Mouse (Mus musculus): ENCODE data around the gene Samsn1. TPM values are rescaled to one million over a fixed set of nuclear protein-coding genes. Genes with fewer than 3 reads are reported as not detected.

Gene Samsn1
- polyA plus RNA-seq, 1 experiment from 2014 or later = 0.75 TPM

- no peaks in the 10 kb centered on the region for H3K27me3 ChIP-seq (ENCODE audit: insufficient read depth, poor library complexity, severe bottlenecking)
- H3K9me3 ChIP-seq = no peaks in the 10 kb centered on the region
- WGBS = 92% methylated on average over 1 of the region's 1 CpGs
- no peaks in the 10 kb centered on the region for H3K36me3 ChIP-seq
- no peaks in the 10 kb centered on the region for H3K4me1 ChIP-seq (replicated peaks)
- no peak overlapping the region for H3K4me3 ChIP-seq
- H3K27ac ChIP-seq = no peak overlapping the region
- DNase-seq (ENCODE audit: low spot score) = no peak
Measured at GRCm38 (mm10) chr16:75990173-75990572, 31.9 kb downstream of the Samsn1 start.

- no peaks in the 10 kb centered on the region for H3K27me3 ChIP-seq (ENCODE audit: insufficient read depth, poor library complexity, severe bottlenecking)
- H3K4me3 ChIP-seq = no peak overlapping the region
- H3K36me3 ChIP-seq = no peaks in the 10 kb centered on the region
- no peaks in the 10 kb centered on the region for H3K4me1 ChIP-seq (replicated peaks)
- no peaks in the 10 kb centered on the region for H3K9me3 ChIP-seq
- WGBS = 83% methylated on average over 1 of the region's 1 CpGs
- no peak overlapping the region for H3K27ac ChIP-seq
- no peak for DNase-seq (ENCODE audit: low spot score)
Measured at GRCm38 (mm10) chr16:75983831-75984230, 38.2 kb downstream of the Samsn1 start.

DNA sequence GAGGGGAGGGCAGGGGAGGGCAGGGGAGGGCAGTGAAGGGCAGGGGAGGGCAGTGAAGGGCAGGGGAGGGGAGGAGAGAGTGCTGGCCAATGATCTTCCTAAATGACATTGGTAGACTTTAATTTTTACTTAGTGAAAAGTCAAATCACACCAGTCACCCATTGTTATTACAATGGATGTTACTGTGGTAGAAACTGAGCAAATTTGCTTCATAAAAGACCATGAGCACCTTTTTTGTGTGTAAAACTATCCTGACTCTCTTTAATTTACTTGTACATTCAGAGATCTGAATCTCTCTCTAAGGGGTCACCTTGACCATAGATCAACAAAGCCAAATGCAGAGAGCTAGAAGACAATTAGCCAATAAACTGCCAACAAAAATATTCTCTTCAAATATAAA lies 42.7 kb downstream of the Samsn1 start:
- Histone ChIP-seq H3K36me3 (no peaks in the 10 kb centered on the region), H3K4me3 (no peak overlapping the region), H3K4me1 (replicated peaks) (no peaks in the 10 kb centered on the region), H3K27ac (no peak overlapping the region), H3K9me3 (no peaks in the 10 kb centered on the region), H3K27me3 (ENCODE audit: insufficient read depth, poor library complexity, severe bottlenecking) (no peaks in the 10 kb centered on the region)
- no peak for DNase-seq (ENCODE audit: low spot score)

GRCm38 (mm10) chr16:75977798-75978197 lies 44.3 kb downstream of the Samsn1 start:
- Histone ChIP-seq H3K4me3 (no peak overlapping the region), H3K27ac (no peak overlapping the region), H3K27me3 (ENCODE audit: insufficient read depth, poor library complexity, severe bottlenecking) (no peaks in the 10 kb centered on the region), H3K9me3 (no peaks in the 10 kb centered on the region), H3K4me1 (replicated peaks) (no peaks in the 10 kb centered on the region), H3K36me3 (no peaks in the 10 kb centered on the region)
- 88% methylated on average over 5 of the region's 5 CpGs for WGBS
- DNase-seq (ENCODE audit: low spot score) = no peak

DNA sequence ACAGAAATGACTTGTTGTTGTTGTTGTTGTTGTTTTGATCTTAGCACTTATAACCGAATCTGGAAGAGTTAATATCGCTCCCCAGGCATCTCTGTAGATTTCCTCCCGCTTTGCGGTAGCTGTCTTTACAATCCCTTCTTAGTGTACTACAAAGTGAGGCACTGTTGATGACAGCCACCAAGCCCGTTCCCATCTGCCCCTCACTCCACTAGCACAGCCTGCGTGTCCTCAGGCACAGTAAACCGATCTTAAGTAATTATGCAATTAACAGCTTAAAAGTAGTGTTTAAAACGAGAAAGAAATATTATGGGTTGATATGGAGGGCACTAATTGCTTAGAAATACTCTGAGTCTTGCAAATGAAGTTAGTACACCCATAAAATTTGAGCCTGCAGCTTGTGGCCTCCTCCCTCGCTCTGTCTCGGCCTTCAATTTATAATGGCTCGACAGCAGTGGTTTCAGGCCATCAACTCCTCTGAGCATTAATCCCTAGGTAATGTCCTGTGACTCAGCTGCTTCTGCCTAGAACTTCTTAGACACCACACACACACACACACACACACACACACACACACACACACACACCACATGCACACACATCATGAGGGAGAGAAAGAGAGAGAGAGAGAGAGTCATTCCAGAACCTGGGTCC lies 46.3 kb downstream of the Samsn1 start:
- no peaks in the 10 kb centered on the region for H3K9me3 ChIP-seq
- no peaks in the 10 kb centered on the region for H3K36me3 ChIP-seq
- WGBS = 85% methylated on average over 11 of the region's 11 CpGs

DNA sequence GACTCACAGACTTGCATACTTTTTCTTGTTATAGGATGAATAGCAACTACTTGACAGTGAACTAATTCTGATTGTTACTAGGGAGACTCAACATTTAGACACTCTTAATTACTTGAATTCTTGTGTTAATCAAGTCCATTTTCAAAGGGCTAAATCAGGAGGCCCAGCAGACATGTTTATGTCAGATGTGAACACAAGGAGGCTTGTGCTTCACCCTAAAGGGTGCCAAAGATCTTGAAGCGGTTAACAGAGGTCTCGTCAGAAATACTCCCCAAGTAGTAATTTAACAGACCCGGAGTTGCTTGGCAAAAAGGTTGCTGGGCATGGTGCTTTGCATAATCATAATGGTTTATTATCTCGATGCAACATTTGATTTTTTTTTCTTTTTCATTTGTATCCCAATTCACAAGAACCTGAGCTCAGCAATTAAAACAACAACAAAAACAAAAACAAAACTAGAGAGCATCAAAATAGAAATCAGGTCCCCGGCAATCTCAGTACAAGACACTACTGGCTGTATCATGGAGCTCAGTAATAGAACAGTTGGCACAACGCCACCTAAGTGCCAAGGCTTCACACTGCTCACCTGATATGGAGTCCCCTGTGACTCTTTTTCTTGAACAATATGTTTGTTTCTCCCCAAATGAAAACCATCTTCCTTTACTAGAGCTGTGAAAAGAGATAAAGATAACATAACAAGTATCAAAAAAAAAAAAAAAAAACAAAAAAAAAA lies 51.6 kb downstream of the Samsn1 start:
- Histone ChIP-seq H3K36me3 (no peaks in the 10 kb centered on the region), H3K9me3 (no peaks in the 10 kb centered on the region), H3K27me3 (ENCODE audit: insufficient read depth, poor library complexity, severe bottlenecking) (no peaks in the 10 kb centered on the region), H3K27ac (no peak overlapping the region), H3K4me1 (replicated peaks) (no peaks in the 10 kb centered on the region), H3K4me3 (no peak overlapping the region)
- no peak for DNase-seq (ENCODE audit: low spot score)
- 86% methylated on average over 6 of the region's 6 CpGs for WGBS

More for the DNA sequence above, 46.3 kb downstream of the Samsn1 start:
- Histone ChIP-seq H3K27ac (no peak overlapping the region), H3K4me3 (no peak overlapping the region), H3K4me1 (replicated peaks) (no peaks in the 10 kb centered on the region), H3K27me3 (ENCODE audit: insufficient read depth, poor library complexity, severe bottlenecking) (no peaks in the 10 kb centered on the region)
- DNase-seq (ENCODE audit: low spot score) = no peak

- no peak overlapping the region for H3K4me3 ChIP-seq
- DNase-seq (ENCODE audit: low spot score) = no peak
- H3K27ac ChIP-seq = no peak overlapping the region
- H3K27me3 ChIP-seq (ENCODE audit: insufficient read depth, poor library complexity, severe bottlenecking) = no peaks in the 10 kb centered on the region
- H3K4me1 ChIP-seq (replicated peaks) = no peaks in the 10 kb centered on the region
- no peaks in the 10 kb centered on the region for H3K36me3 ChIP-seq
- 76% methylated on average over 8 of the region's 8 CpGs for WGBS
- H3K9me3 ChIP-seq = no peaks in the 10 kb centered on the region
Measured at GRCm38 (mm10) chr16:75962021-75962420, 60.1 kb downstream of the Samsn1 start.

DNA sequence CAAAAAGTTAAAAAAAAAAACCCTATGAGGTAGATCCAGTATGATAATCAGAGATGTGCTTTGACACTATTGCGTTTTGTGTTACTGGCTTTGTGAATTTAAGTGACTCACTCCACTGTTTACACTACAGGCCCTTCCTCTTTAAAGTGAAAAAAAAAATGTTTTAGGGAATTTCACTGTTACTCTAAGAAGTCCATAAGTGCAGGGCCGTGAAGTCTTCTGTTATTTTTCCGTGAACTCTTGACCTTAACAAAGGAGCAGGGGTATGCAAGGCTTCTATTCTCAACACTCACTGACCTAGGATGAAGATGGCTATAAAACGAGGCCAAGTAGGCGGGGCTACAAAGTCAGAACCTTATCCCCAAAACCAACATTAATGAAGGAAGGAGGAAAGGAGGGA lies 60.6 kb downstream of the Samsn1 start:
- Histone ChIP-seq H3K27ac (no peak overlapping the region), H3K9me3 (no peaks in the 10 kb centered on the region), H3K4me1 (replicated peaks) (no peaks in the 10 kb centered on the region), H3K36me3 (no peaks in the 10 kb centered on the region), H3K27me3 (ENCODE audit: insufficient read depth, poor library complexity, severe bottlenecking) (no peaks in the 10 kb centered on the region), H3K4me3 (no peak overlapping the region)
- DNase-seq (ENCODE audit: low spot score) = no peak
- 61% methylated on average over 5 of the region's 5 CpGs for WGBS

- no peak for DNase-seq (ENCODE audit: low spot score)
- Histone ChIP-seq H3K27me3 (ENCODE audit: insufficient read depth, poor library complexity, severe bottlenecking) (no peaks in the 10 kb centered on the region), H3K4me1 (replicated peaks) (no peaks in the 10 kb centered on the region), H3K36me3 (no peaks in the 10 kb centered on the region), H3K9me3 (no peaks in the 10 kb centered on the region), H3K27ac (no peak overlapping the region), H3K4me3 (no peak overlapping the region)
- WGBS = 93% methylated on average over 7 of the region's 7 CpGs
Measured at GRCm38 (mm10) chr16:75961036-75961435, 61.0 kb downstream of the Samsn1 start.

DNA sequence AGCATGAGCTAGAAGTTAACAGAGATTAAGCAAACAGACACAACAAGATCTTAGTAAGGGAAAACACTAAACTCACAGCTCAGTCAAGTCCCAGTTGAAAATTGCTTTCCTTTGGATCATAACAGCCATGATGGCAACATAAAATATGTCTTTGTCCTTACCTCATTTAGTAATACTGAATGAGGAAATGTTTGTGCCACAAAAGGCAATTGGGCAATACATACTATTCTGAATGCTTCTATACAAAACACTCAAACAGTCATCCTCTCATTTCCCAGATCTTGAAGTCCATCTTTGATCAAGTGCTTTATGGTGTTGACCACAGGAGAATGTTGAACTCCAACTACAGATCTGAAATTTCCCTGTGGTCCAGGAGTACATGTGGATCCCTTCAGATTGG lies 88.7 kb downstream of the Samsn1 start:
- no peaks in the 10 kb centered on the region for H3K4me1 ChIP-seq (replicated peaks)
- H3K36me3 ChIP-seq = no peaks in the 10 kb centered on the region
- H3K27me3 ChIP-seq (ENCODE audit: insufficient read depth, poor library complexity, severe bottlenecking) = no peaks in the 10 kb centered on the region
- no peak overlapping the region for H3K4me3 ChIP-seq
- DNase-seq (ENCODE audit: low spot score) = no peak
- no peaks in the 10 kb centered on the region for H3K9me3 ChIP-seq
- H3K27ac ChIP-seq = no peak overlapping the region

DNA sequence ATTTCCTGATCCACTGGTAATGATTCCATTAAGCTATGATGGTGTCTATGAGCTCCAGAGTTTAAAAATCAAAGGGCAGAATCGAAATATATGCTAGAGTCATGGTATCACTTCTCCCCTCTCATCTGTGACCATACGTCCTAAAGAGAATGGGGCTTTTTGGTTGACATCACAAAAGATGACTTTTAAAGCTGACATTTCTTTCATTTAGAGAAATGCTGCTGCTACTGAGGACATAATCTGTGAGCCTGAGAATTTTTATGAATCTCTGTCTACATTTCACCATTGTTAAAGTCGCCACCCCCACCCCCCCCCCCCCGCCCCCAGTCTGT lies 91.9 kb downstream of the Samsn1 start:
- no peaks in the 10 kb centered on the region for H3K9me3 ChIP-seq
- H3K36me3 ChIP-seq = no peaks in the 10 kb centered on the region
- no peak for DNase-seq (ENCODE audit: low spot score)
- no peak overlapping the region for H3K27ac ChIP-seq
- H3K27me3 ChIP-seq (ENCODE audit: insufficient read depth, poor library complexity, severe bottlenecking) = no peaks in the 10 kb centered on the region
- no peak overlapping the region for H3K4me3 ChIP-seq
- H3K4me1 ChIP-seq (replicated peaks) = no peaks in the 10 kb centered on the region
- WGBS = 78% methylated on average over 4 of the region's 4 CpGs

- Histone ChIP-seq H3K27me3 (ENCODE audit: insufficient read depth, poor library complexity, severe bottlenecking) (no peaks in the 10 kb centered on the region), H3K4me1 (replicated peaks) (no peaks in the 10 kb centered on the region), H3K27ac (no peak overlapping the region), H3K9me3 (no peaks in the 10 kb centered on the region), H3K36me3 (no peaks in the 10 kb centered on the region), H3K4me3 (no peak overlapping the region)
- 70% methylated on average over 11 of the region's 11 CpGs for WGBS
- DNase-seq (ENCODE audit: low spot score) = no peak
Measured at GRCm38 (mm10) chr16:75929536-75930221, 92.4 kb downstream of the Samsn1 start.

GRCm38 (mm10) chr16:75926511-75926910 lies 95.6 kb downstream of the Samsn1 start:
- H3K9me3 ChIP-seq = no peaks in the 10 kb centered on the region
- H3K27me3 ChIP-seq (ENCODE audit: insufficient read depth, poor library complexity, severe bottlenecking) = no peaks in the 10 kb centered on the region; the same call in 1 of the 2 replicates
- no peaks in the 10 kb centered on the region for H3K36me3 ChIP-seq
- WGBS = 82% methylated on average over 2 of the region's 2 CpGs
- H3K4me3 ChIP-seq = no peak overlapping the region
- DNase-seq (ENCODE audit: low spot score) = no peak
- H3K4me1 ChIP-seq (replicated peaks) = no peaks in the 10 kb centered on the region; the same call in 1 of the 2 replicates
- no peak overlapping the region for H3K27ac ChIP-seq
